Mouse (Mus musculus): Measurements from ENCODE around the gene Fam227a.
A peak's percentile ranks its signal among the peaks of the same experiment; 100 is the strongest.

The Fam227a gene

GRCm38 (mm10) chr15:79658531-79659375, at the start of gene Fam227a, which contains the start of gene Cby1:
Gene Fam227a (minus strand): TSS chr15:79658956.
Gene Cby1 (plus strand): TSS chr15:79659199.
- DNase-seq, result peak; percentile 99

GRCm38 (mm10) chr15:79708229-79708822, 49.6 kb upstream of the Fam227a start:
- DNase-seq, result no peak

GRCm38 (mm10) chr15:79706603-79707214, 48.0 kb upstream of the Fam227a start:
- DNase-seq, result no peak

- DNase-seq, result no peak
These were observed 38.9 kb upstream of the Fam227a start for GRCm38 (mm10) chr15:79697558-79698187.

- DNase-seq, result no peak
These were observed 38.3 kb upstream of the Fam227a start for GRCm38 (mm10) chr15:79697011-79697410.

- no peak for DNase-seq
These were observed 37.8 kb upstream of the Fam227a start for GRCm38 (mm10) chr15:79696508-79696907.

- DNase-seq, result no peak
These were observed 36.8 kb upstream of the Fam227a start for GRCm38 (mm10) chr15:79695516-79695915.

GRCm38 (mm10) chr15:79694512-79694911, 35.8 kb upstream of the Fam227a start:
- DNase-seq, result no peak

GRCm38 (mm10) chr15:79693740-79694139, 35.0 kb upstream of the Fam227a start:
- no peak for DNase-seq

- no peak for DNase-seq
These were observed 33.6 kb upstream of the Fam227a start for GRCm38 (mm10) chr15:79692334-79692733.

- DNase-seq, result peak; percentile 97
These were observed 32.3 kb upstream of the Fam227a start for GRCm38 (mm10) chr15:79691023-79691508.

- DNase-seq, result peak; percentile 100
These were observed 31.8 kb upstream of the Fam227a start, which contains the start of gene Gtpbp1 for GRCm38 (mm10) chr15:79690426-79691022. Gene Gtpbp1 (plus strand): TSS chr15:79690845.

- DNase-seq, result no peak
These were observed 31.1 kb upstream of the Fam227a start for GRCm38 (mm10) chr15:79689662-79690425.

GRCm38 (mm10) chr15:79688268-79688956, 29.7 kb upstream of the Fam227a start:
- DNase-seq, result no peak

- DNase-seq, result peak; percentile 100
These were observed 29.0 kb upstream of the Fam227a start, which contains the start of gene Josd1 for GRCm38 (mm10) chr15:79687646-79688267. Gene Josd1 (minus strand): TSS chr15:79687919.

- peak; percentile 97 for DNase-seq
These were observed 28.4 kb upstream of the Fam227a start for GRCm38 (mm10) chr15:79687175-79687574.

- DNase-seq, result no peak
These were observed 27.5 kb upstream of the Fam227a start for GRCm38 (mm10) chr15:79686046-79686869.

- DNase-seq, result no peak
These were observed 26.4 kb upstream of the Fam227a start for GRCm38 (mm10) chr15:79685141-79685641.

GRCm38 (mm10) chr15:79684616-79685015, 25.9 kb upstream of the Fam227a start:
- DNase-seq, result no peak

Measured in heart, adult 11 months (tissue).